Mouse (Mus musculus): ENCODE data around the gene Gm42957.
"Not testable (repeated sequence)": the region's sequence is repeated elsewhere in the genome, so short reads cannot be mapped to it uniquely, and the experiment has no call there.

The Gm42957 gene

DNA sequence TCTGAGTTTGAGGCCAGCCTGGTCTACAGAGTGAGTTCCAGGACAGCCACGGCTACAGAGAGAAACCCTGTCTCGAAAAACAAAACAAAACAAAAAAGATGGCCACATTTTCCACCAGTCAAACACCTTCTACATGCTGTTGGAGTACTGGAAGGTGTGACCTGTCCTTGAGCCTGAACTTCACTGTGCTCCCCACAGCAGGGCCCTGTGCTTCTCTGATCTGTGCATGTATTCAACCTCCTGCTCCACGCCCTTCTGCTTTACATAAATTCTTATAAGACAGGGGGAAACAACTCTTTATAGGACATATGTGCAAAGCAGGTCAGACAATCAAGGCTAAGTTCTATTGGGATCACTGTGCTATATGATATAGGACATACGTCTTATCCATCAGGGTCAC is 12.1 kb upstream of the Gm42957 start:
- peak; percentile 66 for DNase-seq (ENCODE audit: low read depth, low spot score)

DNA sequence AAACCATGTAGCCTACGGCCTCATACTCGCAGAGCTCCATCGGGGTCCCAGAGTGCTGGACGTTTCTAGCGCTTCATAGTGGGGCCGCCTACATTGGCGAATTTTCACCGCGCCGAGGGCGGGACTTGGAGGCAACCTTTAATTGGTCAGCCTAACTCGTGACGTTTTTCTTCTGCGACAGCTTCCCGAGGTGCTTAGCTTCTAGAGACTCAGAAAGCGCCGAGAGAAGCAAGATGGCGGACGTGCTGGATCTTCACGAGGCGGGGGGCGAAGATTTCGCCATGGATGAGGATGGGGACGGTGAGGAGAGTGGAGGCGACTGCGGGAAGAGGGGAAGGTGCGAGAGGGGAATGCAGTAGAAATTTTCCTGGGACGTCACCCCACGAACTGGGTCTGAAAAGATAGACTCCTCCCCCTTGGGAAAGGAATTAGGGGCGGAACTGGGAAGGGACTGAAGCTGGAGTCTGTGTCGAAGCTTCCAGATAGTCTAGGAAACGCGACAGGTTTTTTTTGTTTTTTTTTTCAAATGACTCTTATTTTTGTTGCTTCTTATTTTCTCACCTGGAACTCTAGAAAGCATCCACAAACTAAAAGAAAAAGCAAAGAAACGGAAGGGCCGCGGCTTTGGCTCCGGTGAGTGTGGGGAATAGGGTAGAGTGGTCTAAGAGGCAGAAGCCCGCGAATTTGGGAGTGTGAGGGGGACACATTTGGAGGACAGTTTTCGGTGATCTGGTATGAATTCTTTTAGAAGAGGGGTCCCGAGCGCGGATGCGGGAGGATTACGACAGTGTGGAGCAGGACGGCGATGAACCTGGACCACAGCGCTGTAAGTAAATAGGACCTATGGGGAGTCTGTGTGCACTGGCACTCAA is 5.3 kb upstream of the Gm42957 start, which contains the start of gene Rbm8a:
Rbm8a (plus strand) TSS at position 205 of the 872 bp plus-strand sequence.
- peak; percentile 99 for DNase-seq (ENCODE audit: low read depth, low spot score)

- no peak for DNase-seq (ENCODE audit: low read depth, low spot score)
Measured at GRCm38 (mm10) chr3:96632058-96632457, 3.2 kb upstream of the Gm42957 start.

GRCm38 (mm10) chr3:96634015-96634414 is 1.3 kb upstream of the Gm42957 start:
- no peak for DNase-seq (ENCODE audit: low read depth, low spot score)

DNA sequence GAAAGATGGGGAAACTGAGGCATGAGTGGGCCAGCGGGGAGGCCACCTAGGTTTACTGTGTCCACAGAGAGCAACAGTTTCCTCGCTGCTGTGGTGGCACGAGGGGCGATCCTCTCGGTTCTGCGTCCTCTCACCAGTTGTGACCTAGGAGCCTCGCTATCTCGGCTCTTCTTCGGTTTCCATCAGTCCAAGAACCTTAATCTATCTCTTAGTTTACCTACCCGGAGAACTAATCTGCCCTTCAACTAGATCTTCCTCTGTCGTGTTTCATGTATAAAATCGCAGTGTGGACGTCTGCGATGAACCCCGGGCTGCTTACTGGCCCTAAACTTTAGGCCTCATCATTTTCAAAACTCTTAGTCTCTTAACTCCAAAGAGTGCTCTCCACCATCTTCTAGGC is 632 bp downstream of the Gm42957 start:
- DNase-seq (ENCODE audit: low read depth, low spot score): no peak

DNA sequence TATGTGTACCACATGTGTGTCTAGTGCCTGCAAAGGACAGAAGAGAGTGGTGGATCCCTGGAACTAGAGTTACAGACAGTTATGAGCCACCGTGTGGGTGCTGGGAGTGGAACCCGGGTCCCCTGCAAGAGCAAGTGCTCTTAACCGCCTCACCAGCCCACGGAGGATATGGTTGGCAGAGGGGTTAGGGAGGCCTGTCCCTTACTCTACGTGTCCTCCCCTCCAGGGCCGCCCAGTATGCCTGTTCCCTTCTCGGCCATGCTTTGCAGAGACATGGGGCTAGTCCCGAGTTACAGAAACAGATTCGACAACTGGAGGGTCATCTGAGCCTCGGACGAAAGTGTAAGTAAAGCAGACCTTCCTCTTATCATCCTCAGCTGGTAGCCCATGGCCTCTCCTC is 1.2 kb downstream of the Gm42957 start:
- no peak for DNase-seq (ENCODE audit: low read depth, low spot score)

GRCm38 (mm10) chr3:96639219-96639618 is 3.9 kb downstream of the Gm42957 start:
- DNase-seq (ENCODE audit: low read depth, low spot score): peak; percentile 83

GRCm38 (mm10) chr3:96645018-96645649 is 9.9 kb downstream of the Gm42957 start, which contains the start of gene Itga10:
TSS of gene Itga10 (plus strand) at chr3:96645584.
- DNase-seq (ENCODE audit: low read depth, low spot score): peak; percentile 65

GRCm38 (mm10) chr3:96647365-96647764 is 12.1 kb downstream of the Gm42957 start:
- DNase-seq (ENCODE audit: low read depth, low spot score): no peak

DNA sequence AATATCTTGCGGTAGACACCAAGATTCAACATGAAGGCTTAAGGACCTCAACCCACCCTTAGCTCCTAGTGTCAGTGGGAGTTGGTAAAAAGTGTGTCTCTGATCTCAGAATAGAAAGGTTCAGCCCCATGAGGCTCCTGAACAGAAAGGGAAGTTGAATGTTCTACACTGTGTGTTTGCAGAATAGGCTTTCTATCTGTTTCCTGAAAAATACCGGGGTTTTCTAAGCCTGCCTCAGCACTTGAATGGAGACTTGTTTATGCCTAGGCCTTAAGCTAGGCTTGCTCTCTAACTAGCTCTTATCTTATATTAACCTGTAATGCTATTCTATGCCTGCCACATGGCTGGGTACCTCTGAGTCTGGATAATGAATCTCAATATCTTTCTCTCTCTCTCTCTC is 25.6 kb downstream of the Gm42957 start:
- no peak for DNase-seq (ENCODE audit: low read depth, low spot score)

DNA sequence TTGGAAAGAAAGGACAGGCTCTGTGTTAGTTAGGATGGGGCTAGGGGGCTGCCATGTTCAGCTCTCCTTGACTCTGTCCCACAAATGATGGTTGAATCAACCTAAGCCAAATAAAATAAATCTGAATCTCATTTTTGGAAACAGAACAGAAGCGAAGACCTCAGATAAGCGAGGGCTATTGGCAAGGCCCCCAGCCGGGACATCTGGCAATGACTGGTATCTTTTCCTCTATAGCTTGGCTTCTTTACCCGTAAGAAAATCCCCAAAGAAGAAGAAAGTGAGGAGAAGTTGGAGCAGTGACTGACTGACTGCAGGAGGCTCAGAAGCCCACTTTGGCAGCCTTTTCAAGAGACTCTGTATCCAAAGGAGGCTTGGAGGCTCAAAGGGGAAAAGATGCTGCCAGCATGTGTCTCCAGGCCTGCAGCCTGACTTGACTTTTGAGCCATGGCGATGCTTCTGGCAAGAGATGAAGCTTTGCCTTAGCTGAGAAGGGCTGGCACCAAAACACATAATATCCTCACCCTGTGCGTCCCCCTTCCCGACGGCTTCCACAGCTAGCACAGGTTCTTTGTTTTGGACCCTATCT is 27.6 kb downstream of the Gm42957 start:
- DNase-seq (ENCODE audit: low read depth, low spot score): no peak

- peak; percentile 98 for DNase-seq (ENCODE audit: low read depth, low spot score)
Measured at GRCm38 (mm10) chr3:96663432-96664239, 28.4 kb downstream of the Gm42957 start.

- DNase-seq (ENCODE audit: low read depth, low spot score): not testable (repeated sequence)
Measured at GRCm38 (mm10) chr3:96665732-96666363, 30.6 kb downstream of the Gm42957 start.

GRCm38 (mm10) chr3:96666916-96667315 is 31.6 kb downstream of the Gm42957 start:
- DNase-seq (ENCODE audit: low read depth, low spot score): no peak

GRCm38 (mm10) chr3:96667316-96667715 is 32.0 kb downstream of the Gm42957 start:
- peak; percentile 83 for DNase-seq (ENCODE audit: low read depth, low spot score)

GRCm38 (mm10) chr3:96668424-96669067 is 33.3 kb downstream of the Gm42957 start:
- DNase-seq (ENCODE audit: low read depth, low spot score): no peak

GRCm38 (mm10) chr3:96669727-96670468 is 34.6 kb downstream of the Gm42957 start, which contains the start of gene Ankrd35:
TSS of gene Ankrd35 (plus strand) at chr3:96670131.
- peak; percentile 98 for DNase-seq (ENCODE audit: low read depth, low spot score)

GRCm38 (mm10) chr3:96671519-96671918 is 36.2 kb downstream of the Gm42957 start:
- DNase-seq (ENCODE audit: low read depth, low spot score): no peak

GRCm38 (mm10) chr3:96673514-96673913 is 38.2 kb downstream of the Gm42957 start:
- no peak for DNase-seq (ENCODE audit: low read depth, low spot score)

GRCm38 (mm10) chr3:96674442-96674841 is 39.2 kb downstream of the Gm42957 start:
- peak; percentile 52 for DNase-seq (ENCODE audit: low read depth, low spot score)

All from ZHBTc4 (cell line).